Mouse (Mus musculus) neural tube, embryonic 10.5 days (tissue): ENCODE data around the gene Fgfr2.

ENCODE experiments used
- DNase-seq: peaks from one replicate; pipeline ENCODE4 v3.0.0-alpha.2; 2017; ENCODE audit warnings: low spot score; ENCODE audit errors: extremely low spot score

Gene Fgfr2

GRCm38 (mm10) chr7:130324716-130325401, 2798.3 kb downstream of the Fgfr2 start:
- no peak for DNase-seq

- DNase-seq: no peak
Observed at GRCm38 (mm10) chr7:130323766-130324165, 2799.4 kb downstream of the Fgfr2 start.

GRCm38 (mm10) chr7:130319799-130320556, 2803.2 kb downstream of the Fgfr2 start:
- peak; percentile 32 for DNase-seq

GRCm38 (mm10) chr7:130316294-130316693, 2806.9 kb downstream of the Fgfr2 start:
- no peak for DNase-seq

- no peak for DNase-seq
Observed at GRCm38 (mm10) chr7:130315221-130315620, 2807.9 kb downstream of the Fgfr2 start.

GRCm38 (mm10) chr7:130314658-130315057, 2808.5 kb downstream of the Fgfr2 start:
- DNase-seq: no peak

- DNase-seq: no peak
Observed at GRCm38 (mm10) chr7:130311362-130311761, 2811.8 kb downstream of the Fgfr2 start.

- DNase-seq: no peak
Observed at GRCm38 (mm10) chr7:130309180-130309579, 2814.0 kb downstream of the Fgfr2 start.

- DNase-seq: no peak
Observed at GRCm38 (mm10) chr7:130307036-130307435, 2816.1 kb downstream of the Fgfr2 start.

GRCm38 (mm10) chr7:130304642-130305041, 2818.5 kb downstream of the Fgfr2 start:
- no peak for DNase-seq

GRCm38 (mm10) chr7:130303464-130303863, 2819.7 kb downstream of the Fgfr2 start:
- no peak for DNase-seq

- no peak for DNase-seq
Observed at GRCm38 (mm10) chr7:130300606-130301005, 2822.5 kb downstream of the Fgfr2 start.

- no peak for DNase-seq
Observed at GRCm38 (mm10) chr7:130298926-130299594, 2824.1 kb downstream of the Fgfr2 start.

GRCm38 (mm10) chr7:130291179-130291578, 2832.0 kb downstream of the Fgfr2 start:
- DNase-seq: no peak

GRCm38 (mm10) chr7:130289428-130289790, 2833.7 kb downstream of the Fgfr2 start:
- DNase-seq: no peak

- DNase-seq: peak; percentile 18
Observed at GRCm38 (mm10) chr7:130288719-130289427, 2834.3 kb downstream of the Fgfr2 start.

- DNase-seq: no peak
Observed at GRCm38 (mm10) chr7:130288248-130288647, 2834.9 kb downstream of the Fgfr2 start.

- DNase-seq: no peak
Observed at GRCm38 (mm10) chr7:130278738-130279705, 2844.1 kb downstream of the Fgfr2 start.

- DNase-seq: peak; percentile 69
Observed at GRCm38 (mm10) chr7:130278000-130278737, 2845.0 kb downstream of the Fgfr2 start.

GRCm38 (mm10) chr7:130273265-130273664, 2849.9 kb downstream of the Fgfr2 start:
- DNase-seq: peak; percentile 88
